Comparison of ENCODE assay signal across 13 mouse cellular contexts in genomic region chr9:34721478-34722197, GRCm38 (mm10).
DNase-seq lines count a peak whose midpoint lies in the region; ATAC-seq and TF ChIP-seq lines count a peak whose summit lies in the region.
"Had no signal": no experiment of that assay in that cellular context is flagged by ENCODE, and none has a peak within 500 bp of the region (broad histone marks: within the 10 kb centered on the region; RNA-seq: fewer than 3 reads in every experiment).

No protein-coding gene starts in this region.

- no peaks in the 10 kb centered on the region for H3K27me3 ChIP-seq in heart, embryonic 16.5 days (ENCODE audit: control insufficient read depth, insufficient read depth, low read length)
- H3K27me3 ChIP-seq in heart, adult 2 months (ENCODE audit: control insufficient read depth, insufficient read depth, low read length): no peaks in the 10 kb centered on the region
- H3K27me3 ChIP-seq in neural tube, embryonic 13.5 days: peaks cover 13% of the 10 kb centered on the region
- no peaks in the 10 kb centered on the region; the same call in 1 of the 2 replicates for H3K27me3 ChIP-seq in neural tube, embryonic 15.5 days (replicated peaks)
- H3K27me3 ChIP-seq in lung, embryonic 14.5 days (ENCODE audit: insufficient read depth, low read length): no peaks in the 10 kb centered on the region
- no peaks in the 10 kb centered on the region for H3K27me3 ChIP-seq in hindbrain, embryonic 12.5 days
- H3K27me3 ChIP-seq: liver, embryonic 13.5 days had no signal

- DNase-seq in heart, adult 2 months: no peak
- peak; percentile 8 for DNase-seq in lung, embryonic 14.5 days
- no peak for DNase-seq in thymus, postnatal 25 days
- no peak for DNase-seq in right cerebral cortex, adult 18-20 months
- DNase-seq: cerebellum, adult 11-12 months; liver, embryonic 13.5 days; right cerebral cortex, postnatal 4 days had no signal

- TF ChIP-seq CTCF in heart, adult 2 months (IDR thresholded peaks at IDR 0.05): no peak
- no peak for TF ChIP-seq CTCF in lung, embryonic 14.5 days (IDR thresholded peaks at IDR 0.05; ENCODE audit: low read depth)

- peak overlapping the region; percentile 12; the same call in 1 of the 2 replicates for H3K4me2 ChIP-seq in heart, embryonic 16.5 days (ENCODE audit: low read depth, low read length)
- H3K4me2 ChIP-seq in neural tube, embryonic 13.5 days: no peak overlapping the region
- H3K4me2 ChIP-seq in neural tube, embryonic 15.5 days: no peak overlapping the region
- no peak overlapping the region for H3K4me2 ChIP-seq in lung, embryonic 14.5 days
- no peak overlapping the region for H3K4me2 ChIP-seq in hindbrain, embryonic 12.5 days (replicated peaks)
- H3K4me2 ChIP-seq: liver, embryonic 13.5 days had no signal

- no peak for TF ChIP-seq POLR2A in heart, adult 2 months (IDR thresholded peaks at IDR 0.05; ENCODE audit: insufficient read depth, low read depth, low read length)

- H3K9ac ChIP-seq in heart, embryonic 16.5 days (ENCODE audit: low read length): 0 out of 2 replicates have a peak overlapping the region, but pooled peaks have one; percentile 15
- no peak overlapping the region for H3K9ac ChIP-seq in heart, adult 2 months (ENCODE audit: low read depth, low read length)
- no peak overlapping the region for H3K9ac ChIP-seq in neural tube, embryonic 13.5 days
- no peak overlapping the region for H3K9ac ChIP-seq in neural tube, embryonic 15.5 days (replicated peaks)
- H3K9ac ChIP-seq in lung, embryonic 14.5 days: no peak overlapping the region
- H3K9ac ChIP-seq in hindbrain, embryonic 12.5 days: no peak overlapping the region
- H3K9ac ChIP-seq: liver, embryonic 13.5 days had no signal

- 24% methylated on average over 6 of the region's 6 CpGs for WGBS in heart, embryonic 16.5 days
- WGBS in heart, adult 2 months: 39% methylated on average over 6 of the region's 6 CpGs
- WGBS in neural tube, embryonic 13.5 days: 26% methylated on average over 6 of the region's 6 CpGs
- WGBS in neural tube, embryonic 15.5 days: 19% methylated on average over 6 of the region's 6 CpGs
- WGBS in lung, embryonic 14.5 days: 37% methylated on average over 6 of the region's 6 CpGs
- WGBS in hindbrain, embryonic 12.5 days: 56% methylated on average over 6 of the region's 6 CpGs

- no peaks in the 10 kb centered on the region for H3K79me2 ChIP-seq in heart, adult 2 months (replicated peaks; ENCODE audit: control insufficient read depth, insufficient read depth, low read length)

- H3K9me3 ChIP-seq in heart, embryonic 16.5 days (replicated peaks; ENCODE audit: control insufficient read depth, low read length): no peaks in the 10 kb centered on the region
- H3K9me3 ChIP-seq in neural tube, embryonic 13.5 days: no peaks in the 10 kb centered on the region
- H3K9me3 ChIP-seq in neural tube, embryonic 15.5 days (replicated peaks): no peaks in the 10 kb centered on the region
- no peaks in the 10 kb centered on the region for H3K9me3 ChIP-seq in lung, embryonic 14.5 days (ENCODE audit: low read depth, low read length)
- no peaks in the 10 kb centered on the region for H3K9me3 ChIP-seq in hindbrain, embryonic 12.5 days (replicated peaks)
- H3K9me3 ChIP-seq: G1E; liver, embryonic 13.5 days had no signal

- no peak overlapping the region for H3K4me3 ChIP-seq in heart, embryonic 16.5 days (ENCODE audit: low read length)
- no peak overlapping the region for H3K4me3 ChIP-seq in heart, adult 2 months
- H3K4me3 ChIP-seq in neural tube, embryonic 13.5 days: no peak overlapping the region
- H3K4me3 ChIP-seq in neural tube, embryonic 15.5 days (replicated peaks): no peak overlapping the region
- H3K4me3 ChIP-seq in lung, embryonic 14.5 days (ENCODE audit: low read depth, low read length): no peak overlapping the region
- no peak overlapping the region for H3K4me3 ChIP-seq in hindbrain, embryonic 12.5 days
- H3K4me3 ChIP-seq: liver, embryonic 13.5 days had no signal

- H3K36me3 ChIP-seq in heart, embryonic 16.5 days (ENCODE audit: control insufficient read depth, insufficient read depth): no peaks in the 10 kb centered on the region
- H3K36me3 ChIP-seq in heart, adult 2 months (ENCODE audit: control insufficient read depth, insufficient read depth, low read length): no peaks in the 10 kb centered on the region
- no peaks in the 10 kb centered on the region for H3K36me3 ChIP-seq in neural tube, embryonic 13.5 days
- no peaks in the 10 kb centered on the region for H3K36me3 ChIP-seq in neural tube, embryonic 15.5 days
- no peaks in the 10 kb centered on the region for H3K36me3 ChIP-seq in lung, embryonic 14.5 days (ENCODE audit: insufficient read depth)
- H3K36me3 ChIP-seq in hindbrain, embryonic 12.5 days: no peaks in the 10 kb centered on the region
- H3K36me3 ChIP-seq: G1E; liver, embryonic 13.5 days had no signal

- H3K4me1 ChIP-seq in heart, embryonic 16.5 days (ENCODE audit: control insufficient read depth, insufficient read depth, low read length): peaks cover 12% of the 10 kb centered on the region
- H3K4me1 ChIP-seq in heart, adult 2 months (ENCODE audit: control insufficient read depth, insufficient read depth, low read length): peaks cover 1% of the 10 kb centered on the region; the same call in 1 of the 2 replicates
- peaks cover 22% of the 10 kb centered on the region for H3K4me1 ChIP-seq in neural tube, embryonic 13.5 days (replicated peaks)
- H3K4me1 ChIP-seq in neural tube, embryonic 15.5 days: peaks cover 21% of the 10 kb centered on the region
- no peaks in the 10 kb centered on the region for H3K4me1 ChIP-seq in lung, embryonic 14.5 days (ENCODE audit: insufficient read depth)
- H3K4me1 ChIP-seq in hindbrain, embryonic 12.5 days: peaks cover 8% of the 10 kb centered on the region
- H3K4me1 ChIP-seq: liver, embryonic 13.5 days had no signal

- no peak for ATAC-seq in heart, embryonic 16.5 days (replicated peaks; ENCODE audit: extremely low read depth, insufficient read depth, low FRiP score)
- 0 out of 2 replicates have a peak, but pooled peaks have one; percentile 5 for ATAC-seq in neural tube, embryonic 13.5 days (ENCODE audit: low read depth)
- ATAC-seq in neural tube, embryonic 15.5 days (ENCODE audit: low FRiP score): no peak; the same call in 1 of the 2 replicates
- no peak for ATAC-seq in lung, embryonic 14.5 days (ENCODE audit: insufficient read depth)
- ATAC-seq in hindbrain, embryonic 12.5 days (ENCODE audit: low FRiP score): no peak
- ATAC-seq: activated CD4-positive, CD25-positive, alpha-beta regulatory T cell, adult 4 months had no signal

- no peak for TF ChIP-seq EP300 in heart, adult 2 months (IDR thresholded peaks at IDR 0.05; ENCODE audit: insufficient read depth, low read depth, low read length)

- intact Hi-C loops in heart, adult 2 months (cut with DNase I): no loop called here

- H3K27ac ChIP-seq in heart, embryonic 16.5 days (ENCODE audit: low read length): no peak overlapping the region; the same call in 1 of the 2 replicates
- no peak overlapping the region for H3K27ac ChIP-seq in heart, adult 2 months
- H3K27ac ChIP-seq in neural tube, embryonic 13.5 days (replicated peaks): no peak overlapping the region
- no peak overlapping the region; the same call in 1 of the 2 replicates for H3K27ac ChIP-seq in neural tube, embryonic 15.5 days (replicated peaks)
- H3K27ac ChIP-seq in lung, embryonic 14.5 days (ENCODE audit: low read depth): no peak overlapping the region
- no peak overlapping the region for H3K27ac ChIP-seq in hindbrain, embryonic 12.5 days
- H3K27ac ChIP-seq: liver, embryonic 13.5 days had no signal
